Mouse (Mus musculus) lung, postnatal 4 days (tissue): Measurements from ENCODE around the gene Rnf135.
A peak's percentile ranks its signal among the peaks of the same experiment; 100 is the strongest.
"Not testable (repeated sequence)": the region's sequence is repeated elsewhere in the genome, so short reads cannot be mapped to it uniquely, and the experiment has no call there.

ENCODE experiments used
- DNase-seq, 2 experiments: peaks; one replicate each; pipeline ENCODE4 v3.0.0; 2021

Gene Rnf135

GRCm38 (mm10) chr11:80163362-80164116 is 20.1 kb upstream of the Rnf135 start:
- DNase-seq, result no peak

DNA sequence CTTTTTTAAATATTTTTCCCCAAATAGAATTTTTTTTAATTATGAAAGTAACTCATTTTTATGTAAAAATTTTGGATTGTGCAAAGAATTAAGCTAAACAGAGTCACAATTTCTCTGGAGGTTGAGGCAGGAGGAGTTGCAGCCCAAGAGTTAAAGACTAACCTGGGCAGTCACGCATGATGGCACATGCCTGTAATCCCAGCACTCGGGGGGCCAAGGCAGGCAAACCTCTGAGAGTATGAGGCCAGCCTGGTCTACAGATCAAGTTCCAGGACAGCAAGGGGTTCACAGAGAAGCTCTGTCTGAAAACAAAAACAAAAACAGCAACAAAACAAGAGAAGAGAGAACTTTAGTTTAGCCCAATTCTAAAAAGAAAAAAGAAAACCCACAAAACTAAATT is 19.4 kb upstream of the Rnf135 start:
- no peak for DNase-seq

DNA sequence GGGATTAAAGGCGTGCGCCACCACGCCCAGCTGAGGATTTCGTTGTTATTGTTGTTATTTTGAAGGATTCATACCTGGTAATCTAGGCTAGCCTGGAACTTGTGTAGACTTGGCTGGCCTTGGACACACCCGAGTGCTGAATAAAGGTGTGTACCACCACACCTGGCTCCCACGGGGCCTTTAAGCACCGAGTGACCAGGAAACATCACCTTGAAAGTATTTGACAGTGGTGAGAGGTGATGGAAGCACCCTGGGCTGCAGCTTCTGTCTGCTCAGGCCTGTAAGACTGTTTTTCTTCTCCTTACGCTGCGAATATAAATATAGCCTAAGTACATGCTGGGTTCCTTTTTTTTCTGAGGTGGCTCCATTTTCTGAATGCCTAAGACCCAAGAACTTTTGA is 15.5 kb upstream of the Rnf135 start:
- DNase-seq, result no peak

DNA sequence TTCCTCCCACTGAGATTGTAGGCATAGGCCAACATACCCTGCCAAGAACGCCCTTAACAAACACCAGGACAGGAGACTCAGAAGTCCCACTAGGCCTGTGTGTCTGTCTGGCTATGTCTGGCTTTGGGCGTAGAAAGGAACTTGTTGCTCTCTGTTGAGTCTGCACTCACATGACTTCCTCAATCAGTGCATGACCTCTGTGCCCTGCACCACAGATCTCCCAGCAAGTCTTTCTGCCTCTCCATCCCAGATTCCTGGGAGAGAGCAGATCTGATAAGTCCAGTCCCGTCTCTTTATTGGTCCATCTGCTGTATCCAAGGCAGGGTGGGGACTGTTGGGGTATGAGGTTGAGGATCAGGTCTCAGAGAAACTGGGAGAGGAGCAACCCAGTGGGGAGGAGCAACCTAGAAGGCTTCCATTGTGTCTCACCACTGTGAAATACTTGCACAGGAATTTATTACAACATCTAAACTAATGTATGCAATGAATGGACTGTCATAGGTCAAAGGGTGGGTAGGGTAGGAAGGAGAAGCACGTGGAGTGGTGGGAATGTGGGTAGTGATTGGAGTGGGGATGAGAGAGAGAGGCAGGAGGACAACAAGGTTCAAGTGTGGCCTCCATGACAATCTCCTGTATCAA is 14.9 kb upstream of the Rnf135 start:
- peak in 1 of 2 experiments; percentile 31 for DNase-seq

DNA sequence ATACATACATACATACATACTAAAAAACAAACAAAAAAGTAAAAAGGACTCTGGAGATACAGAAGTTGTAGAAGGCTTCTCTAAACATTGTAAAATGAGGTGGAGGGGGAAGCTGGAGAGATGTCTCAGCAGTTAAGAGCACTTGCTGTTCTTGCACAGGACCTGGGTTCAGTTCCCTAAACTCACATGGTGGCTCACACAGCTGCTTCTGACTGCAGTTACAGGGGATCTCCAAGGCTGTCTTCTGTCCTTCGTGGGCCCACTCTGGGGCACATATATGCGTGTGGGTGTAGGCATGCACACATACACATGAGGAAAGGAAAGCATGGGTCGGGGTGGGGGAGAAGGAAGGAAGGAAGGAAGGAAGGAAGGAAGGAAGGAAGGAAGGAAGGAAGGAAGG is 14.0 kb upstream of the Rnf135 start:
- DNase-seq, result no peak

GRCm38 (mm10) chr11:80170351-80170750 is 13.3 kb upstream of the Rnf135 start:
- DNase-seq, result no peak

DNA sequence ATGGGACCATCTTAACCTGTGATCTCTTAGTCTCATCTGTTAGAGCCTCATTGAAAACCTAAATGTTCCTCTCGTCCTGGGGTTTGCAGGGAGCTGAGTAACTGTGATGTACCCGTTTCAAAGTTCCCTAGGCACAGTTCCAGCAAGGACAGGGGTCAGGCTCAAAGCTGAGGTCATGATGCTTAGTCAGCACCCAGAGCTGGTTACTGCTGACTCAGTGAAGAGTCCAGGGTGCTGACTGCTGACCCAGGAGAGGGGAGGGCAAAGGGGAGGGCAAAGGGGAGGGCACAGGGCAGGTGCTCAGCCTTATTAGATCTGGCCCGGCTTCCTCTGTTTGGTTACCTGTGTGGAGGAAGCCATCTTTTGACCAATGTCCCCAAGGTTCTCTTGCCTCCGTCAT is 11.8 kb upstream of the Rnf135 start:
- DNase-seq, result no peak

- DNase-seq, result no peak
Observed at GRCm38 (mm10) chr11:80173963-80174670, 9.5 kb upstream of the Rnf135 start.

GRCm38 (mm10) chr11:80176911-80177895 is 6.4 kb upstream of the Rnf135 start:
- DNase-seq, result no peak

DNA sequence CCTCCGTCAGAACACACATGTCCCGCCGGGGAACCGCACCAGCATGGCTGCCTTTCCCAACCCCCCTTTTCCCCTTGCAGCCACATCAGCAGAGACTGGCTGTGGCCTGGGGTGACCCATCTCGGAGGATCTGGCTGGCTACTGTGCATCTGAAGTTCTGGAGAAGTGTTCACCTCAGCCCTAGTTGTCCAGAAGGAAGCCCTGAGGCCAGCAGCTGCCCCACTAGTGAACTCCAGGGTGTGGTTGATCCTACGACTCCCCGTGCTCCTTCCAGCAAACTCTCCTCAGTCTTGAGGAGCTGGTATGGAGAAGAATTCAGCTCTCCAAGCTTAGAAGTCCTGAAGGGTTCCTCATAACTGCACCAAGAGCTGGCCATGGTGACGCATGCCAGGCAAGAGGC is 5.3 kb upstream of the Rnf135 start:
- DNase-seq, result no peak

GRCm38 (mm10) chr11:80181021-80181749 is 2.5 kb upstream of the Rnf135 start:
- no peak for DNase-seq

GRCm38 (mm10) chr11:80183054-80183704 is 472 bp upstream of the Rnf135 start:
- not testable (repeated sequence) for DNase-seq

GRCm38 (mm10) chr11:80184531-80185071 is 950 bp downstream of the Rnf135 start:
- no peak for DNase-seq

DNA sequence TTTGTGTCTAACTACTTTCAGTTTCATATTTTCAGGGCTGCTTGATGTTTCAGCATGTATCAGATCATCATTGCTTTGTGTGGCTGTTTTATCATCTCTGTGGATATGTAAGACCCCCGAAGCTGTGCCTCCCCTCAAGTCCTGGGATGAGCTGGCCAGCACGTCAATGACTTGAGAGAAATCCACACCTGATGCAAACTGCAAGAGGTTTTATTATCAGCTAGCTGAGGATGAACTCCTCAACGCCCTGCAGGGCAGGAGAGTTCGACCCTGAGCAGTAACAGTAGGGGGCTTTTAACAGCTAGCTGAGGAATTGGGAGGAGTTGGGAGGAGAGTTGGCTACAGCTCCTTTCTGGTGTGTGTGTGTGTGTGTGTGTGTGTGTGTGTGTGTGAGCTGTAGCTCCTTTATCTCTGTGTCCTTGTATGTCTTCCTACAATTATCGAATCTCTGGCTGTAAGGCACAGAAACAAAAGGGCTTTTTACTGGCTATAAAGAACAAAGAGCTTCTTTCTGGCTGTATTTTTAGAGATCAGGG is 1.9 kb downstream of the Rnf135 start:
- DNase-seq, result not testable (repeated sequence)

DNA sequence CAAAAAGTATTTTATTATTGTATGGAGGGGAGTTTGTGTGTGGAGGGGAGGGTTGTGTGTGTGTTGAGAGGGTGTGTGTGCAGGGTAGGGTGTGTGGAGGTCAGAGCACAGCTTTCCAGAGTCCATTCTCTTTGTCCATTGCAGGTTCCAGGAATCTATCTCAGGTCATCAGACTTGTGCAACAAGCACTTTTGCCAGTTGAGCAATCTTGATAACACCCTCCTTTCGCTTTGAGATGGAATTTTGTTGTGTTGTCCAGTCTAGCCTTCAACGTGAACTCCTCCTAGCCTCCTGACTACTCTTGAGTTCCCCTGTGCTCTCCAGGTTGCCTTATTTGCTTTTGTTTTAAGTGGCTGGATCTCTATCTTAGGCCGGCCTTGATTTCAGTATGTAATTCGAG is 6.6 kb downstream of the Rnf135 start:
- DNase-seq, result no peak

DNA sequence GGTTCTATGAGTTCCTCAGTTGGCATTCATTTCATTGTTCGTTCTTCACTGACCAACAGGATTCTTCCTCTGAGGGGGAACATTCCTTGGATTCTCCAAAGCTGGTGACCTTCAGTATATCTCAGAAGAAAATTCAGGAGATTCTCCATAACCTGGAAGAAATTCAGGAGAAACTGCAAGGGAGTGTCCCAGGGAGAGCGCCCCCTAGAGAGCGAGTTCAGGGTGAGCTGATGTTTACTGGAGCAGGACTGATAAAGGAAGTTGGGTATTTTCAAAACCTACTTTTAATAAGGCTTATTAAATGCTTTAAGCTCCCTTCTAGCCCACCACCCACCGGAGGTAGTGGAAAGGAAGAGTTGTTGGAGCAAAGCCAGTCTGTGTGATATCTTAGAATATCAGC is 10.2 kb downstream of the Rnf135 start:
- DNase-seq, result no peak

GRCm38 (mm10) chr11:80196351-80196750 is 12.7 kb downstream of the Rnf135 start:
- no peak for DNase-seq

- DNase-seq, result no peak
Observed at GRCm38 (mm10) chr11:80199316-80199715, 15.7 kb downstream of the Rnf135 start.

- no peak for DNase-seq
Observed at GRCm38 (mm10) chr11:80199773-80200172, 16.1 kb downstream of the Rnf135 start.

DNA sequence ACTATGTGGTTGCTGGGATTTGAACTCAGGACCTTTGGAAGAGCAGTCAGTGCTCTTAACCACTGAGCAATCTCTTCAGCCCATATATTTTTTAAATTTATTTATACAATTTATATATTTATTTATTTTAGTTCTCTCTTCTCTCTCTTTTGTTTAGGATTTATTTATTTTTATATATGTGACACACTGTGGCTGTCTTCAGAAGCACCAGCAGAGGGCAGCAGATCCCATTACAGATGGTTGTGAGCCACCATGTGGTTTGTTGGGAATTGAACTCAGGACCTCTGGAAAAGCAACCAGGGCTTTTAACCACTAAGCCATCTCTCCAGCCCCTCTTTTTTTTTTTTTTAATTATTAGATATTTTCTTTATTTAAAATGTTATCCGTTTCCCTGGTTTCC is 16.7 kb downstream of the Rnf135 start:
- DNase-seq, result peak in 1 of 2 experiments; percentile 32

DNA sequence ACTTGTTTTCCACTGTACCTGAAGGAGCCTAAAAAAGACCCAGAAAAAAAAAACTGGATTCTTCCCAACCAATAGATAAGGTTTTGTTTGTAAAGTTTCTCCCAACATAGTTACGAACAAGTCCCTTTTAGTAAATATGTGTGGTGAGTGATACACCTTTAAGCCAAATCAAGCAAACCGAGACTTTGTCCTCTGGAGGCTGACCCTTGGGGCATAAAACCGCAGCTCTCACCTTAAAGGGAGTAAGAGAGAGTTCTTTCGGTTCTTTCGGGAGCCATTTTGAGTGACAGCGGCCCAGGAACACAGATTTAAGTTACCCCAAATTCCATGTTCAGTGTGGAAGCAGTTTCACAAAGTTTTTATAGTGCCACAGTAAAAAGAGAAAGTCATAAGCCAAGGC is 18.6 kb downstream of the Rnf135 start:
- DNase-seq, result no peak
